Mouse (Mus musculus) colon, adult 2 months (tissue): ENCODE data around the gene Tecpr1. TPM values are rescaled to one million over a fixed set of nuclear protein-coding genes. Genes with fewer than 3 reads are reported as not detected.

Experiments used
- polyA plus RNA-seq: library from polyadenylated mRNA; depleted of rRNA; stranded (reverse); fragments of >200 nt; gene quantifications from 2 replicates; pipeline ENCODE4 v1.2.3, GENCODE M21; 2012; rRNA removed

Gene Tecpr1
- 52.3 and 54.1 TPM in 2 replicates for polyA plus RNA-seq

GRCm38 (mm10) chr5:144223503-144223862 is at the start of gene Tecpr1:
Tecpr1 (minus strand) TSS chr5:144223615.

GRCm38 (mm10) chr5:144243901-144244487 is 20.6 kb upstream of the Tecpr1 start, which contains the start of gene Bri3:
Bri3 (plus strand) TSS chr5:144244437.

GRCm38 (mm10) chr5:144189950-144190583 is 33.3 kb downstream of the Tecpr1 start, which contains the start of gene Bhlha15:
Bhlha15 (plus strand) TSS chr5:144190286.

Other genes with a start within 250 kb of the Tecpr1 start
- 7.2 and 8.0 TPM in 2 replicates for gene Ccz1, start 208.7 kb downstream of the Tecpr1 start, polyA plus RNA-seq
- gene Ocm, start 196.9 kb downstream of the Tecpr1 start, polyA plus RNA-seq = not detected in 2 replicates
- gene Lmtk2, start 123.2 kb downstream of the Tecpr1 start, polyA plus RNA-seq = 19.9 TPM in 2 replicates
- gene Bhlha15, start 33.3 kb downstream of the Tecpr1 start, polyA plus RNA-seq = 3.6 and 7.3 TPM in 2 replicates
- 153 and 191 TPM in 2 replicates for gene Bri3, start 20.8 kb upstream of the Tecpr1 start, polyA plus RNA-seq
- gene Baiap2l1, start 134.5 kb upstream of the Tecpr1 start, polyA plus RNA-seq = 52.7 and 70.6 TPM in 2 replicates